9 mouse cellular contexts compared by ENCODE assay signal in genomic region chr5:104074388-104074787, GRCm38 (mm10). TPM values are rescaled to one million over a fixed set of nuclear protein-coding genes. Genes with fewer than 3 reads are reported as not detected.
DNase-seq lines count a peak whose midpoint lies in the region; ATAC-seq and TF ChIP-seq lines count a peak whose summit lies in the region.
"Had no signal": no experiment of that assay in that cellular context is flagged by ENCODE, and none has a peak within 500 bp of the region (broad histone marks: within the 10 kb centered on the region; RNA-seq: fewer than 3 reads in every experiment).

No protein-coding gene starts in this region.

- H3K27me3 ChIP-seq in midbrain, embryonic 10.5 days (ENCODE audit: low read depth, poor library complexity, severe bottlenecking): peaks cover 7% of the 10 kb centered on the region; the same call in 1 of the 2 replicates
- peaks cover 13% of the 10 kb centered on the region; the same call in 1 of the 2 replicates for H3K27me3 ChIP-seq in midbrain, embryonic 13.5 days
- H3K27me3 ChIP-seq in limb, embryonic 10.5 days (ENCODE audit: low read depth, poor library complexity, severe bottlenecking): no peaks in the 10 kb centered on the region
- H3K27me3 ChIP-seq: embryonic facial prominence, embryonic 15.5 days had no signal

- TF ChIP-seq POLR2A in bone marrow, adult 2 months (IDR thresholded peaks at IDR 0.05; ENCODE audit: borderline replicate concordance, control insufficient read depth, low read depth, low read length): no peak

- H3K36me3 ChIP-seq in midbrain, embryonic 10.5 days: no peaks in the 10 kb centered on the region
- H3K36me3 ChIP-seq in midbrain, embryonic 13.5 days: no peaks in the 10 kb centered on the region
- H3K36me3 ChIP-seq in limb, embryonic 10.5 days: no peaks in the 10 kb centered on the region
- H3K36me3 ChIP-seq: embryonic facial prominence, embryonic 15.5 days had no signal

- TF ChIP-seq CTCF in bone marrow, adult 2 months (IDR thresholded peaks at IDR 0.05; ENCODE audit: control insufficient read depth, insufficient read depth, low read length): peak; percentile 89

- DNase-seq in midbrain, embryonic 10.5 days (ENCODE audit: low spot score): peak; percentile 52
- peak; percentile 73 to 81 for DNase-seq in heart, postnatal 36 days
- peak; percentile 80 for DNase-seq in limb, embryonic 10.5 days (ENCODE audit: low spot score)
- DNase-seq in thymus, postnatal 36 days: peak; percentile 40 to 46

- no peak overlapping the region for H3K4me2 ChIP-seq in midbrain, embryonic 13.5 days (replicated peaks)
- H3K4me2 ChIP-seq: embryonic facial prominence, embryonic 15.5 days had no signal

- no peak; the same call in 1 of the 2 replicates for ATAC-seq in midbrain, embryonic 13.5 days
- ATAC-seq in erythroblast, adult 5-6 weeks (replicated peaks; ENCODE audit: low FRiP score, poor library complexity, severe bottlenecking): peak; percentile 89
- peak; percentile 64; the same call in 1 of the 2 replicates for ATAC-seq in neutrophil, adult 5-6 weeks (ENCODE audit: extremely low read depth, insufficient number of reproducible peaks, low FRiP score, poor library complexity, severe bottlenecking)

- no peak overlapping the region for H3K4me3 ChIP-seq in midbrain, embryonic 10.5 days
- no peak overlapping the region for H3K4me3 ChIP-seq in midbrain, embryonic 13.5 days (replicated peaks)
- no peak overlapping the region for H3K4me3 ChIP-seq in bone marrow, adult 2 months (replicated peaks; ENCODE audit: control insufficient read depth, low read depth, low read length)
- H3K4me3 ChIP-seq in limb, embryonic 10.5 days: no peak overlapping the region
- H3K4me3 ChIP-seq: embryonic facial prominence, embryonic 15.5 days had no signal

- 41% methylated on average over 12 of the region's 12 CpGs for WGBS in midbrain, embryonic 10.5 days
- WGBS in midbrain, embryonic 13.5 days: 35% methylated on average over 12 of the region's 12 CpGs
- 23% methylated on average over 12 of the region's 12 CpGs for WGBS in bone marrow, adult 2 months
- 35% methylated on average over 12 of the region's 12 CpGs for WGBS in limb, embryonic 10.5 days

- H3K9ac ChIP-seq in midbrain, embryonic 13.5 days (replicated peaks): no peak overlapping the region
- H3K9ac ChIP-seq: embryonic facial prominence, embryonic 15.5 days had no signal

- H3K4me1 ChIP-seq in midbrain, embryonic 10.5 days: peaks cover 38% of the 10 kb centered on the region
- H3K4me1 ChIP-seq in midbrain, embryonic 13.5 days (replicated peaks): peaks cover 6% of the 10 kb centered on the region
- H3K4me1 ChIP-seq in bone marrow, adult 2 months (ENCODE audit: control insufficient read depth, insufficient read depth, low read length): no peaks in the 10 kb centered on the region
- H3K4me1 ChIP-seq in limb, embryonic 10.5 days: peaks cover 14% of the 10 kb centered on the region
- H3K4me1 ChIP-seq: embryonic facial prominence, embryonic 15.5 days had no signal

- intact Hi-C loops in heart, postnatal 36 days (cut with DNase I): loop anchor here (1.0 to 10.0 kb wide), 2 partner anchors 75 to 370 kb away; no protein-coding TSS in a partner anchor

- H3K27ac ChIP-seq in midbrain, embryonic 10.5 days (replicated peaks): no peak overlapping the region
- no peak overlapping the region for H3K27ac ChIP-seq in midbrain, embryonic 13.5 days
- H3K27ac ChIP-seq in bone marrow, adult 2 months (ENCODE audit: control insufficient read depth, insufficient read depth, low read depth, low read length, poor library complexity): no peak overlapping the region
- H3K27ac ChIP-seq in limb, embryonic 10.5 days: no peak overlapping the region
- H3K27ac ChIP-seq: embryonic facial prominence, embryonic 15.5 days had no signal

- H3K9me3 ChIP-seq in midbrain, embryonic 10.5 days (replicated peaks): no peaks in the 10 kb centered on the region
- H3K9me3 ChIP-seq in midbrain, embryonic 13.5 days: no peaks in the 10 kb centered on the region
- no peaks in the 10 kb centered on the region for H3K9me3 ChIP-seq in limb, embryonic 10.5 days (replicated peaks)
- H3K9me3 ChIP-seq: embryonic facial prominence, embryonic 15.5 days had no signal

RNA-seq across cellular contexts. Expression of gene Gm17660, which starts 3.0 kb away (rescaled TPM):
- not detected in 2 replicates for polyA plus RNA-seq in midbrain, embryonic 10.5 days (2016; fragmentation: Nextera tagmentation; extraction: Ambion mirVana)
- polyA plus RNA-seq in midbrain, embryonic 13.5 days (2015; fragmentation: Nextera tagmentation; extraction: Ambion mirVana): not detected in 2 replicates
- not detected in 2 replicates for polyA plus RNA-seq in bone marrow, adult 2 months (2011; ENCODE audit: insufficient read depth, insufficient read length, low replicate concordance, missing spikeins)
- not detected in 2 replicates for total RNA-seq in erythroblast, adult 5-6 weeks (2015; ENCODE audit: low replicate concordance)
- not detected in 2 replicates for total RNA-seq in erythroblast, adult 5-6 weeks (2017; ENCODE audit: low replicate concordance)
- total RNA-seq in heart, postnatal 36 days (2021): not detected
- not detected in 2 replicates for polyA plus RNA-seq in limb, embryonic 10.5 days (2016; fragmentation: Nextera tagmentation; extraction: Ambion mirVana)
- not detected in 2 replicates for total RNA-seq in neutrophil, adult 5-6 weeks (2017)

RNA-seq across cellular contexts. Expression of gene Nudt9, which starts 28.3 kb away (rescaled TPM):
- polyA plus RNA-seq in midbrain, embryonic 10.5 days (2016; fragmentation: Nextera tagmentation; extraction: Ambion mirVana): 65.7 and 70.2 TPM in 2 replicates
- 54.8 and 58.2 TPM in 2 replicates for polyA plus RNA-seq in midbrain, embryonic 13.5 days (2015; fragmentation: Nextera tagmentation; extraction: Ambion mirVana)
- polyA plus RNA-seq in bone marrow, adult 2 months (2011; ENCODE audit: insufficient read depth, insufficient read length, low replicate concordance, missing spikeins): 32.5 and 34.8 TPM in 2 replicates
- 13.8 and 14.4 TPM in 2 replicates for total RNA-seq in erythroblast, adult 5-6 weeks (2015; ENCODE audit: low replicate concordance)
- 34.2 and 44.5 TPM in 2 replicates for total RNA-seq in erythroblast, adult 5-6 weeks (2017; ENCODE audit: low replicate concordance)
- total RNA-seq in heart, postnatal 36 days (2021): 10 to 100 TPM; 53.7 to 55.6 TPM
- polyA plus RNA-seq in limb, embryonic 10.5 days (2016; fragmentation: Nextera tagmentation; extraction: Ambion mirVana): 63.0 and 63.8 TPM in 2 replicates
- total RNA-seq in neutrophil, adult 5-6 weeks (2017): 29.7 and 32.3 TPM in 2 replicates

RNA-seq across cellular contexts. Expression of gene Sparcl1, which starts 39.1 kb away (rescaled TPM):
- polyA plus RNA-seq in midbrain, embryonic 10.5 days (2016; fragmentation: Nextera tagmentation; extraction: Ambion mirVana): 30.0 and 42.1 TPM in 2 replicates
- 72.8 and 84.5 TPM in 2 replicates for polyA plus RNA-seq in midbrain, embryonic 13.5 days (2015; fragmentation: Nextera tagmentation; extraction: Ambion mirVana)
- 3.8 and 4.8 TPM in 2 replicates for polyA plus RNA-seq in bone marrow, adult 2 months (2011; ENCODE audit: insufficient read depth, insufficient read length, low replicate concordance, missing spikeins)
- not detected in 2 replicates for total RNA-seq in erythroblast, adult 5-6 weeks (2015; ENCODE audit: low replicate concordance)
- 0.85 TPM in 1 of 2 replicates, not detected in the other for total RNA-seq in erythroblast, adult 5-6 weeks (2017; ENCODE audit: low replicate concordance)
- total RNA-seq in heart, postnatal 36 days (2021): 100 to 1,000 TPM; 218 to 246 TPM
- 9.4 and 17.1 TPM in 2 replicates for polyA plus RNA-seq in limb, embryonic 10.5 days (2016; fragmentation: Nextera tagmentation; extraction: Ambion mirVana)
- 0.61 TPM in 1 of 2 replicates, not detected in the other for total RNA-seq in neutrophil, adult 5-6 weeks (2017)

RNA-seq across cellular contexts. Expression of gene Hsd17b11, which starts 52.7 kb away (rescaled TPM):
- polyA plus RNA-seq in midbrain, embryonic 10.5 days (2016; fragmentation: Nextera tagmentation; extraction: Ambion mirVana): 1.3 and 1.6 TPM in 2 replicates
- 1.2 and 1.8 TPM in 2 replicates for polyA plus RNA-seq in midbrain, embryonic 13.5 days (2015; fragmentation: Nextera tagmentation; extraction: Ambion mirVana)
- polyA plus RNA-seq in bone marrow, adult 2 months (2011; ENCODE audit: insufficient read depth, insufficient read length, low replicate concordance, missing spikeins): 13.6 and 36.5 TPM in 2 replicates
- 12.5 and 16.5 TPM in 2 replicates for total RNA-seq in erythroblast, adult 5-6 weeks (2015; ENCODE audit: low replicate concordance)
- total RNA-seq in erythroblast, adult 5-6 weeks (2017; ENCODE audit: low replicate concordance): 6.3 and 21.8 TPM in 2 replicates
- total RNA-seq in heart, postnatal 36 days (2021): 10 to 100 TPM; 32.2 to 37.5 TPM
- polyA plus RNA-seq in limb, embryonic 10.5 days (2016; fragmentation: Nextera tagmentation; extraction: Ambion mirVana): 1.9 and 2.4 TPM in 2 replicates
- total RNA-seq in neutrophil, adult 5-6 weeks (2017): 90.4 and 105 TPM in 2 replicates
